Mouse (Mus musculus): Measurements from ENCODE around the gene Lhpp. TPM values are rescaled to one million over a fixed set of nuclear protein-coding genes. Genes with fewer than 3 reads are reported as not detected.

Gene Lhpp
- polyA plus RNA-seq, 1 experiment from 2014 or later: 16.8 TPM

- ATAC-seq (replicated peaks; ENCODE audit: low FRiP score, low read depth) (no peak), DNase-seq (ENCODE audit: low spot score) (no peak)
- Histone ChIP-seq H3K4me3 (replicated peaks; ENCODE audit: low read depth, low read length) (no peak overlapping the region), H3K27ac (no peak overlapping the region), H3K9ac (ENCODE audit: low read depth, low read length) (no peak overlapping the region), H3K27me3 (ENCODE audit: insufficient read depth, low read length) (no peaks in the 10 kb centered on the region), H3K4me1 (replicated peaks; ENCODE audit: insufficient read depth, low read length) (peaks cover 15% of the 10 kb centered on the region), H3K36me3 (ENCODE audit: insufficient read depth, low read length) (no peaks in the 10 kb centered on the region), H3K4me2 (ENCODE audit: low read length) (no peak overlapping the region), H3K9me3 (replicated peaks; ENCODE audit: low read length) (no peaks in the 10 kb centered on the region)
- no peak for TF ChIP-seq CTCF (IDR thresholded peaks at IDR 0.05; ENCODE audit: low read depth)
- WGBS: 90% methylated on average over 3 of the region's 3 CpGs
Observed at GRCm38 (mm10) chr7:132686515-132686914, 76.1 kb downstream of the Lhpp start.

GRCm38 (mm10) chr7:132687897-132688296, 77.5 kb downstream of the Lhpp start:
- Histone ChIP-seq H3K9ac (ENCODE audit: low read depth, low read length) (no peak overlapping the region), H3K4me3 (replicated peaks; ENCODE audit: low read depth, low read length) (no peak overlapping the region), H3K27me3 (ENCODE audit: insufficient read depth, low read length) (no peaks in the 10 kb centered on the region), H3K9me3 (replicated peaks; ENCODE audit: low read length) (no peaks in the 10 kb centered on the region), H3K36me3 (ENCODE audit: insufficient read depth, low read length) (no peaks in the 10 kb centered on the region), H3K27ac (peak overlapping the region; percentile 34; the same call in 1 of the 2 replicates), H3K4me2 (ENCODE audit: low read length) (no peak overlapping the region), H3K4me1 (replicated peaks; ENCODE audit: insufficient read depth, low read length) (peaks cover 15% of the 10 kb centered on the region)
- TF ChIP-seq CTCF (IDR thresholded peaks at IDR 0.05; ENCODE audit: low read depth): no peak
- no peak for ATAC-seq (replicated peaks; ENCODE audit: low FRiP score, low read depth)
- DNase-seq (ENCODE audit: low spot score): peak; percentile 48
- 37% methylated on average over 2 of the region's 2 CpGs for WGBS

GRCm38 (mm10) chr7:132688721-132689120, 78.3 kb downstream of the Lhpp start:
- Histone ChIP-seq H3K9me3 (replicated peaks; ENCODE audit: low read length) (no peaks in the 10 kb centered on the region), H3K36me3 (ENCODE audit: insufficient read depth, low read length) (no peaks in the 10 kb centered on the region), H3K4me3 (replicated peaks; ENCODE audit: low read depth, low read length) (no peak overlapping the region), H3K4me2 (ENCODE audit: low read length) (no peak overlapping the region), H3K27me3 (ENCODE audit: insufficient read depth, low read length) (no peaks in the 10 kb centered on the region), H3K4me1 (replicated peaks; ENCODE audit: insufficient read depth, low read length) (peaks cover 15% of the 10 kb centered on the region), H3K9ac (ENCODE audit: low read depth, low read length) (no peak overlapping the region), H3K27ac (peak overlapping the region; percentile 34; the same call in 1 of the 2 replicates)
- no peak for TF ChIP-seq CTCF (IDR thresholded peaks at IDR 0.05; ENCODE audit: low read depth)
- DNase-seq (ENCODE audit: low spot score): no peak
- WGBS: 66% methylated on average over 5 of the region's 5 CpGs
- no peak for ATAC-seq (replicated peaks; ENCODE audit: low FRiP score, low read depth)

- Histone ChIP-seq H3K4me1 (replicated peaks; ENCODE audit: insufficient read depth, low read length) (peaks cover 15% of the 10 kb centered on the region), H3K9ac (ENCODE audit: low read depth, low read length) (no peak overlapping the region), H3K27me3 (ENCODE audit: insufficient read depth, low read length) (no peaks in the 10 kb centered on the region), H3K4me3 (replicated peaks; ENCODE audit: low read depth, low read length) (no peak overlapping the region), H3K27ac (no peak overlapping the region), H3K4me2 (ENCODE audit: low read length) (no peak overlapping the region), H3K36me3 (ENCODE audit: insufficient read depth, low read length) (no peaks in the 10 kb centered on the region), H3K9me3 (replicated peaks; ENCODE audit: low read length) (no peaks in the 10 kb centered on the region)
- ATAC-seq (replicated peaks; ENCODE audit: low FRiP score, low read depth): no peak
- no peak for DNase-seq (ENCODE audit: low spot score)
- WGBS: 62% methylated on average over 5 of the region's 5 CpGs
- TF ChIP-seq CTCF (IDR thresholded peaks at IDR 0.05; ENCODE audit: low read depth): no peak
Observed at GRCm38 (mm10) chr7:132689722-132690121, 79.3 kb downstream of the Lhpp start.

GRCm38 (mm10) chr7:132690716-132691472, 80.5 kb downstream of the Lhpp start:
- peaks cover 15% of the 10 kb centered on the region for H3K4me1 ChIP-seq (replicated peaks; ENCODE audit: insufficient read depth, low read length)
- 89% methylated on average over 14 of the region's 14 CpGs for WGBS
- TF ChIP-seq CTCF (IDR thresholded peaks at IDR 0.05; ENCODE audit: low read depth): no peak
- no peak overlapping the region for H3K27ac ChIP-seq
- no peak for ATAC-seq (replicated peaks; ENCODE audit: low FRiP score, low read depth)
- no peak overlapping the region for H3K9ac ChIP-seq (ENCODE audit: low read depth, low read length)
- H3K36me3 ChIP-seq (ENCODE audit: insufficient read depth, low read length): no peaks in the 10 kb centered on the region
- no peak overlapping the region for H3K4me3 ChIP-seq (replicated peaks; ENCODE audit: low read depth, low read length)
- no peaks in the 10 kb centered on the region for H3K27me3 ChIP-seq (ENCODE audit: insufficient read depth, low read length)
- DNase-seq (ENCODE audit: low spot score): no peak
- H3K9me3 ChIP-seq (replicated peaks; ENCODE audit: low read length): no peaks in the 10 kb centered on the region
- H3K4me2 ChIP-seq (ENCODE audit: low read length): no peak overlapping the region

- no peak for ATAC-seq (replicated peaks; ENCODE audit: low FRiP score, low read depth)
- no peak for DNase-seq (ENCODE audit: low spot score)
- WGBS: 74% methylated on average over 9 of the region's 9 CpGs
- TF ChIP-seq CTCF (IDR thresholded peaks at IDR 0.05; ENCODE audit: low read depth): no peak
- no peaks in the 10 kb centered on the region for H3K36me3 ChIP-seq (ENCODE audit: insufficient read depth, low read length)
- H3K27ac ChIP-seq: peak overlapping the region; percentile 50; the same call in 1 of the 2 replicates
- H3K9ac ChIP-seq (ENCODE audit: low read depth, low read length): no peak overlapping the region
- H3K27me3 ChIP-seq (ENCODE audit: insufficient read depth, low read length): no peaks in the 10 kb centered on the region
- no peak overlapping the region for H3K4me2 ChIP-seq (ENCODE audit: low read length)
- H3K4me3 ChIP-seq (replicated peaks; ENCODE audit: low read depth, low read length): no peak overlapping the region
- H3K4me1 ChIP-seq (replicated peaks; ENCODE audit: insufficient read depth, low read length): peaks cover 8% of the 10 kb centered on the region
- H3K9me3 ChIP-seq (replicated peaks; ENCODE audit: low read length): no peaks in the 10 kb centered on the region
Observed at GRCm38 (mm10) chr7:132692719-132693118, 82.3 kb downstream of the Lhpp start.
